Mouse (Mus musculus) midbrain, embryonic 15.5 days (tissue): Measurements from ENCODE around the gene Trim47. TPM values are rescaled to one million over a fixed set of nuclear protein-coding genes. Genes with fewer than 3 reads are reported as not detected.
A peak's percentile ranks its signal among the peaks of the same experiment; 100 is the strongest.

Experiments
- ATAC-seq: fragments of 200-750 bp; cut with Nextera tagmentation; replicated peaks from 2 replicates; pipeline ENCODE4 v1.8.0; 2017; ENCODE audit warnings: moderate TSS enrichment
- H3K27ac ChIP-seq: fragments of 300-500 bp; sonication (generic); 2 replicates; pipeline ENCODE4 v1.5.1; 2015; ENCODE audit warnings: mild to moderate bottlenecking, inconsistent platforms
- H3K27me3 ChIP-seq: fragments of 300-500 bp; sonication (generic); replicated peaks from 2 replicates; pipeline ENCODE4 v1.6.1; 2015; ENCODE audit warnings: inconsistent platforms
- H3K36me3 ChIP-seq: fragments of 300-500 bp; sonication (generic); replicated peaks from 2 replicates; pipeline ENCODE4 v1.6.1; 2015; ENCODE audit warnings: inconsistent platforms
- H3K4me1 ChIP-seq: fragments of 300-500 bp; sonication (generic); 2 replicates; pipeline ENCODE4 v1.6.1; 2015; ENCODE audit warnings: inconsistent platforms
- H3K4me2 ChIP-seq: fragments of 300-500 bp; sonication (generic); 2 replicates; pipeline ENCODE4 v1.6.1; 2015; ENCODE audit warnings: inconsistent platforms, mild to moderate bottlenecking, moderate library complexity
- H3K4me3 ChIP-seq: fragments of 300-500 bp; sonication (generic); 2 replicates; pipeline ENCODE4 v1.5.1; 2015; ENCODE audit warnings: mild to moderate bottlenecking, inconsistent platforms
- H3K9ac ChIP-seq: fragments of 300-500 bp; sonication (generic); 2 replicates; pipeline ENCODE4 v1.6.1; 2015; ENCODE audit warnings: mild to moderate bottlenecking, inconsistent platforms
- H3K9me3 ChIP-seq: fragments of 300-500 bp; sonication (generic); 2 replicates; pipeline ENCODE4 v1.6.1; 2016; ENCODE audit warnings: inconsistent platforms
- WGBS: fragments of 180-500 bp; shearing (Covaris S2); methylation state at CpG from one replicate; pipeline ENCODE4 v1.1.7; 2015; ENCODE audit warnings: mixed read lengths; 5-methylcytosine and 5-hydroxymethylcytosine counted together
- polyA plus RNA-seq: library from polyadenylated mRNA; unstranded; fragments of >200 nt; fragmentation: Nextera tagmentation; extraction: Ambion mirVana; gene quantifications from 2 replicates; pipeline ENCODE4 v1.2.1, GENCODE M21; 2015

Gene Trim47
- 10.5 and 12.2 TPM in 2 replicates for polyA plus RNA-seq

- ATAC-seq: no peak
- 28% methylated on average over 23 of the region's 23 CpGs for WGBS
- Histone ChIP-seq H3K4me1 (peaks cover 27% of the 10 kb centered on the region), H3K27ac (no peak within 1 kb of the TSS), H3K36me3 (peaks cover 7% of the 10 kb centered on the region; the same call in 1 of the 2 replicates), H3K9ac (no peak within 1 kb of the TSS), H3K27me3 (no peaks in the 10 kb centered on the region), H3K9me3 (no peaks in the 10 kb centered on the region), H3K4me3 (no peak within 1 kb of the TSS), H3K4me2 (no peak within 1 kb of the TSS)
Observed at GRCm38 (mm10) chr11:116127156-116127980, at the start of gene Trim47. Gene Trim47 (minus strand): TSS chr11:116127210.

GRCm38 (mm10) chr11:116176010-116176409 lies 49.0 kb upstream of the Trim47 start:
- H3K27me3 ChIP-seq: no peaks in the 10 kb centered on the region
- 80% methylated on average over 7 of the region's 7 CpGs for WGBS
- H3K4me3 ChIP-seq: no peak overlapping the region
- no peak overlapping the region for H3K27ac ChIP-seq
- no peak overlapping the region for H3K4me2 ChIP-seq
- peaks cover 67% of the 10 kb centered on the region for H3K36me3 ChIP-seq
- H3K9me3 ChIP-seq: no peaks in the 10 kb centered on the region
- H3K9ac ChIP-seq: no peak overlapping the region
- no peaks in the 10 kb centered on the region for H3K4me1 ChIP-seq
- no peak for ATAC-seq

GRCm38 (mm10) chr11:116174775-116175448 lies 47.9 kb upstream of the Trim47 start:
- Histone ChIP-seq H3K27ac (no peak overlapping the region), H3K4me2 (no peak overlapping the region), H3K36me3 (peaks cover 67% of the 10 kb centered on the region), H3K27me3 (no peaks in the 10 kb centered on the region), H3K4me1 (no peaks in the 10 kb centered on the region), H3K4me3 (no peak overlapping the region), H3K9me3 (no peaks in the 10 kb centered on the region), H3K9ac (no peak overlapping the region)
- WGBS: 92% methylated on average over 22 of the region's 22 CpGs
- ATAC-seq: no peak

- Histone ChIP-seq H3K36me3 (peaks cover 41% of the 10 kb centered on the region), H3K4me3 (no peak overlapping the region), H3K4me1 (peaks cover 10% of the 10 kb centered on the region), H3K4me2 (no peak overlapping the region), H3K9me3 (no peaks in the 10 kb centered on the region), H3K9ac (no peak overlapping the region), H3K27ac (no peak overlapping the region), H3K27me3 (no peaks in the 10 kb centered on the region)
- 79% methylated on average over 2 of the region's 2 CpGs for WGBS
- ATAC-seq: no peak
Observed at GRCm38 (mm10) chr11:116171959-116172358, 44.9 kb upstream of the Trim47 start.

- no peak overlapping the region for H3K9ac ChIP-seq
- H3K4me3 ChIP-seq: no peak overlapping the region
- H3K9me3 ChIP-seq: no peaks in the 10 kb centered on the region
- H3K27me3 ChIP-seq: no peaks in the 10 kb centered on the region
- ATAC-seq: no peak
- peaks cover 32% of the 10 kb centered on the region for H3K36me3 ChIP-seq
- WGBS: 85% methylated on average over 5 of the region's 5 CpGs
- no peak overlapping the region for H3K4me2 ChIP-seq
- no peak overlapping the region for H3K27ac ChIP-seq
- H3K4me1 ChIP-seq: peaks cover 23% of the 10 kb centered on the region
Observed at GRCm38 (mm10) chr11:116170003-116170800, 43.2 kb upstream of the Trim47 start.

GRCm38 (mm10) chr11:116169214-116169613 lies 42.2 kb upstream of the Trim47 start:
- Histone ChIP-seq H3K27me3 (no peaks in the 10 kb centered on the region), H3K4me3 (no peak overlapping the region), H3K4me2 (no peak overlapping the region), H3K9ac (no peak overlapping the region), H3K27ac (no peak overlapping the region), H3K4me1 (peaks cover 23% of the 10 kb centered on the region), H3K9me3 (no peaks in the 10 kb centered on the region), H3K36me3 (peaks cover 22% of the 10 kb centered on the region; the same call in 1 of the 2 replicates)
- no peak for ATAC-seq
- WGBS: 87% methylated on average over 3 of the region's 3 CpGs

- Histone ChIP-seq H3K36me3 (peaks cover 14% of the 10 kb centered on the region; the same call in 1 of the 2 replicates), H3K9me3 (no peaks in the 10 kb centered on the region), H3K4me3 (peak within 1 kb of the TSS; percentile 85), H3K27me3 (no peaks in the 10 kb centered on the region), H3K9ac (peak within 1 kb of the TSS; percentile 80), H3K4me1 (peaks cover 23% of the 10 kb centered on the region), H3K27ac (peak within 1 kb of the TSS; percentile 95), H3K4me2 (peak within 1 kb of the TSS; percentile 74)
- under 1% methylated on average over 40 of the region's 40 CpGs for whole genome bisulfite sequencing
- ATAC-seq: peak; percentile 97
Observed at GRCm38 (mm10) chr11:116167884-116168439, 41.0 kb upstream of the Trim47 start, which contains the start of gene Fbf1. Gene Fbf1 (minus strand): TSS chr11:116168166.

GRCm38 (mm10) chr11:116167232-116167631 lies 40.2 kb upstream of the Trim47 start:
- Histone ChIP-seq H3K27ac (peak overlapping the region; percentile 95), H3K9ac (peak overlapping the region; percentile 80), H3K27me3 (no peaks in the 10 kb centered on the region), H3K4me1 (peaks cover 23% of the 10 kb centered on the region), H3K4me3 (peak overlapping the region; percentile 85), H3K9me3 (no peaks in the 10 kb centered on the region), H3K36me3 (peaks cover 7% of the 10 kb centered on the region; the same call in 1 of the 2 replicates), H3K4me2 (peak overlapping the region; percentile 74)
- ATAC-seq: peak; percentile 2; the same call in 1 of the 2 replicates
- WGBS: 7% methylated on average over 6 of the region's 6 CpGs

- H3K4me1 ChIP-seq: peaks cover 18% of the 10 kb centered on the region
- no peak for ATAC-seq
- WGBS: 30% methylated on average over 9 of the region's 9 CpGs
- H3K36me3 ChIP-seq: peaks cover 20% of the 10 kb centered on the region; the same call in 1 of the 2 replicates
- H3K4me3 ChIP-seq: no peak overlapping the region
- H3K27me3 ChIP-seq: no peaks in the 10 kb centered on the region
- H3K9ac ChIP-seq: no peak overlapping the region
- no peak overlapping the region for H3K4me2 ChIP-seq
- no peak overlapping the region for H3K27ac ChIP-seq
- no peaks in the 10 kb centered on the region for H3K9me3 ChIP-seq
Observed at GRCm38 (mm10) chr11:116163002-116163401, 36.0 kb upstream of the Trim47 start.

GRCm38 (mm10) chr11:116162146-116162545 lies 35.1 kb upstream of the Trim47 start:
- 0 out of 2 replicates have a peak, but pooled peaks have one; percentile 56 for ATAC-seq
- Histone ChIP-seq H3K4me1 (peaks cover 15% of the 10 kb centered on the region), H3K9me3 (no peaks in the 10 kb centered on the region), H3K4me3 (no peak overlapping the region), H3K36me3 (peaks cover 28% of the 10 kb centered on the region; the same call in 1 of the 2 replicates), H3K9ac (no peak overlapping the region), H3K4me2 (no peak overlapping the region), H3K27me3 (no peaks in the 10 kb centered on the region), H3K27ac (no peak overlapping the region)
- 63% methylated on average over 10 of the region's 10 CpGs for WGBS

GRCm38 (mm10) chr11:116161312-116161711 lies 34.3 kb upstream of the Trim47 start:
- H3K4me3 ChIP-seq: no peak overlapping the region
- no peaks in the 10 kb centered on the region for H3K27me3 ChIP-seq
- 77% methylated on average over 12 of the region's 12 CpGs for WGBS
- no peak overlapping the region for H3K9ac ChIP-seq
- no peak overlapping the region for H3K27ac ChIP-seq
- peaks cover 32% of the 10 kb centered on the region; the same call in 1 of the 2 replicates for H3K36me3 ChIP-seq
- H3K4me2 ChIP-seq: no peak overlapping the region
- no peaks in the 10 kb centered on the region for H3K9me3 ChIP-seq
- peaks cover 7% of the 10 kb centered on the region for H3K4me1 ChIP-seq
- no peak for ATAC-seq
